Mouse (Mus musculus) testis, adult 2 months (tissue): ENCODE measurements around the gene Ddrgk1.

Source experiments
- CTCF ChIP-seq: fragments of 200-500 bp; IDR thresholded peaks from 2 replicates; pipeline ENCODE4 v1.5.1; 2012; ENCODE audit warnings: low read depth, mild to moderate bottlenecking, inconsistent platforms, low read length, moderate library complexity; ENCODE audit not compliant: control insufficient read depth, insufficient read depth, insufficient replicate concordance
- POLR2A ChIP-seq: fragments of 200-500 bp; IDR thresholded peaks from 2 replicates; pipeline ENCODE4 v1.6.1; 2012; ENCODE audit warnings: low read depth, mild to moderate bottlenecking, inconsistent platforms, low read length, moderate library complexity; ENCODE audit not compliant: control insufficient read depth

DNA sequence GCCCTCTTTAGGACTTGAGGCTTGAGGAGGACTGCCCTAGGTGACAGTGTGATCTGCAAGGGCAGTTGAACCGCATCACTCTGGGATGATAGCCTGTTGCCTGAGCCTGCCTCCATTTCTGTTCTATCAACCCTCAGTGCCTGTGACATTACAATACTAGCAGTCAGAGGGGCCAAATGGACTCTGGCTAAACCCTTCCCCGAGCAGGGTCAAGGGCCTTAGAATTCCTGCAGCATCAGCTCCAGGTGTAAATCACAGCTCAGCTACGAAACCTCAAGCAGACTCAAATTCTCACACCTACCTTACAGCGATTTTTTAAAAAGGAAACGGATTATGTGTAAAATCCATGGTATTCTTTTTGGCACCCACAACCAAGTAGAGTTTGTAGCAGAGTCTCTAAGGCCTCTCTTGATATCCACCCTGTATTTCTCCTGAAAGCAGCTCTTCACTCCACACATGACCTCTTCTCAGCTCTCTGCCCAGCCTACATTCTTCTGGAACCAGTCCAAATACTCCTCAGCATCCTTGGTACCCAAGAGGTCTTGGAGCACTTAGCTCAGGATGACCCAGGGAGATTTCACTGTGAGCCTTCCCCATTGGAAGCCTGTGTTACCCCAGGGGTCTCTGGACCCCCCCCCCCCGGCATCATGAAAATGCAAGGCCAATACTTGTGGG lies 23.0 kb downstream of the Ddrgk1 start:
- no peak for TF ChIP-seq POLR2A
- no peak for TF ChIP-seq CTCF
